ENCODE assay signal across 16 mouse cellular contexts in the genomic region with DNA sequence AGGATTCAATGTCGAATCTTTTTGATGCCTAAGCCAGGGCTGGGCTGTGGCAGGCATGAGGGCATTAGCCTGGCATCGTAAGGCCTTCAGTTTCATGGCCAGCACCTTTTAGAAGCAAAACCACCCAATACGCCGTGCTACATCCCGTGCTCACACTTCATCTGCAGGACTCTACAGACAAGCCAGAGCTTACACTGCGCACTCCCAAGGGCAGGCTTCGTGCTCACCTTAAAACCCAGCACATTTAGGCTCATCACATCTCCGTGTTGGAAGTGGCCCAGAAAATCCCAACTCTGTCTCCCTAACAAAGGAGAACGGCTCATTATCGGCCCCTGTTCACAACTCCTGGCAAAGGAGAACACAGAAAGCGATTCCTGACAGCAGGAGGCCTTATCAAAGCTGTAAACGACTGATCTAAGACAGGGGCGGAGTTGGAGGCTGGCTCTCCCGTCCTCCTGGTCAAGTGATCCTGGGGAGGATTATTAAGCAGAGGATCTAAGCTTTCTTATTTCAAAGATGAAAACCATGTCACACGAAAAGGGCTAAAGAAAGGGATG. TPM values are rescaled to one million over a fixed set of nuclear protein-coding genes. Genes with fewer than 3 reads are reported as not detected.
DNase-seq lines count a peak whose midpoint lies in the region; ATAC-seq lines count a peak whose summit lies in the region.
"Had no signal": no experiment of that assay in that cellular context is flagged by ENCODE, and none has a peak within 500 bp of the region (broad histone marks: within the 10 kb centered on the region; RNA-seq: fewer than 3 reads in every experiment).

No protein-coding gene starts in this region.

- H3K27me3 ChIP-seq in heart, embryonic 10.5 days (ENCODE audit: insufficient read depth, poor library complexity, severe bottlenecking) = peaks cover 14% of the 10 kb centered on the region; the same call in 1 of the 2 replicates
- H3K27me3 ChIP-seq in neural tube, embryonic 13.5 days = no peaks in the 10 kb centered on the region
- H3K27me3 ChIP-seq in midbrain, embryonic 11.5 days (ENCODE audit: control insufficient read depth, insufficient read depth, low read length) = no peaks in the 10 kb centered on the region
- H3K27me3 ChIP-seq: liver, embryonic 13.5 days had no signal

- no peaks in the 10 kb centered on the region for H3K36me3 ChIP-seq in heart, embryonic 10.5 days
- no peaks in the 10 kb centered on the region for H3K36me3 ChIP-seq in neural tube, embryonic 13.5 days
- no peaks in the 10 kb centered on the region for H3K36me3 ChIP-seq in midbrain, embryonic 11.5 days (ENCODE audit: control insufficient read depth, insufficient read depth, low read length)
- H3K36me3 ChIP-seq: liver, embryonic 13.5 days had no signal

- H3K4me2 ChIP-seq in neural tube, embryonic 13.5 days = no peak overlapping the region
- H3K4me2 ChIP-seq in midbrain, embryonic 11.5 days = no peak overlapping the region
- H3K4me2 ChIP-seq: liver, embryonic 13.5 days had no signal

- intact Hi-C loops in heart, postnatal 10 days (cut with DNase I) = no loop called here

- no peak for DNase-seq in heart, embryonic 10.5 days (ENCODE audit: low spot score)
- no peak for DNase-seq in heart, postnatal 10 days
- DNase-seq in neural tube, embryonic 10.5 days (ENCODE audit: extremely low spot score, low spot score) = no peak
- DNase-seq in midbrain, embryonic 11.5 days (ENCODE audit: low spot score, missing footprints) = peak; percentile 76
- DNase-seq in layer of hippocampus, adult 9-10 months (ENCODE audit: low spot score) = no peak
- DNase-seq in cerebellum, postnatal 36 days = no peak
- no peak for DNase-seq in ovary, adult 18-20 months (ENCODE audit: low spot score)
- DNase-seq: cerebellum, adult 9-10 months; left cerebral cortex, postnatal 4 days; liver, embryonic 13.5 days; lung, postnatal 10 days had no signal

- H3K4me3 ChIP-seq in heart, embryonic 10.5 days = peak overlapping the region; percentile 23; the same call in 1 of the 2 replicates
- no peak overlapping the region for H3K4me3 ChIP-seq in neural tube, embryonic 13.5 days
- no peak overlapping the region for H3K4me3 ChIP-seq in midbrain, embryonic 11.5 days (ENCODE audit: low read depth, low read length)
- H3K4me3 ChIP-seq: erythroblast, embryonic 14.5 days; liver, embryonic 13.5 days had no signal

- H3K9me3 ChIP-seq in heart, embryonic 10.5 days = no peaks in the 10 kb centered on the region
- no peaks in the 10 kb centered on the region for H3K9me3 ChIP-seq in neural tube, embryonic 13.5 days
- no peaks in the 10 kb centered on the region for H3K9me3 ChIP-seq in midbrain, embryonic 11.5 days (ENCODE audit: control insufficient read depth, low read length)
- H3K9me3 ChIP-seq: liver, embryonic 13.5 days had no signal

- 0 out of 2 replicates have a peak overlapping the region, but pooled peaks have one; percentile 22 for H3K9ac ChIP-seq in neural tube, embryonic 13.5 days
- no peak overlapping the region for H3K9ac ChIP-seq in midbrain, embryonic 11.5 days (ENCODE audit: low read length)
- H3K9ac ChIP-seq: liver, embryonic 13.5 days had no signal

- 25% methylated on average over 15 of the region's 15 CpGs for WGBS in heart, embryonic 10.5 days
- WGBS in neural tube, embryonic 13.5 days = 36% methylated on average over 15 of the region's 15 CpGs
- 35% methylated on average over 15 of the region's 15 CpGs for WGBS in midbrain, embryonic 11.5 days

- H3K4me1 ChIP-seq in heart, embryonic 10.5 days = 0 out of 2 replicates have a peak, but pooled peaks cover 11% of the 10 kb centered on the region
- peaks cover 4% of the 10 kb centered on the region for H3K4me1 ChIP-seq in neural tube, embryonic 13.5 days (replicated peaks)
- 0 out of 2 replicates have a peak, but pooled peaks cover 2% of the 10 kb centered on the region for H3K4me1 ChIP-seq in midbrain, embryonic 11.5 days (ENCODE audit: control insufficient read depth, insufficient read depth, low read length)

- no peak for ATAC-seq in neural tube, embryonic 13.5 days (ENCODE audit: low read depth)
- no peak for ATAC-seq in midbrain, embryonic 11.5 days (ENCODE audit: low FRiP score)

- no peak overlapping the region for H3K27ac ChIP-seq in heart, embryonic 10.5 days
- H3K27ac ChIP-seq in neural tube, embryonic 13.5 days (replicated peaks) = no peak overlapping the region
- H3K27ac ChIP-seq in midbrain, embryonic 11.5 days (ENCODE audit: low read depth, low read length) = no peak overlapping the region
- H3K27ac ChIP-seq: liver, embryonic 13.5 days had no signal

RNA-seq across cellular contexts. Expression of gene Pdzk1, which starts 0.7 kb away (rescaled TPM):
- polyA plus RNA-seq in heart, embryonic 10.5 days (2016; fragmentation: Nextera tagmentation; extraction: Ambion mirVana) = 0.98 TPM in 1 of 2 replicates, not detected in the other
- under 1 TPM; 0.17 to 0.31 TPM for total RNA-seq in heart, postnatal 10 days (2021)
- polyA plus RNA-seq in neural tube, embryonic 13.5 days (2015; fragmentation: Nextera tagmentation; extraction: Ambion mirVana) = 0.08 TPM in 1 of 2 replicates, not detected in the other
- 0.38 and 0.50 TPM in 2 replicates for polyA plus RNA-seq in midbrain, embryonic 11.5 days (2014; fragmentation: Nextera tagmentation; extraction: Ambion mirVana)
- total RNA-seq: gastrocnemius, adult 8-10 months; left cerebral cortex, postnatal 4 days had no signal
- polyA plus RNA-seq: erythroblast, embryonic 14.5 days had no signal

RNA-seq across cellular contexts. Expression of gene Cd160, which starts 0.8 kb away (rescaled TPM):
- 0.06 TPM in 1 of 2 replicates, not detected in the other for polyA plus RNA-seq in heart, embryonic 10.5 days (2016; fragmentation: Nextera tagmentation; extraction: Ambion mirVana)
- not detected for total RNA-seq in heart, postnatal 10 days (2021)
- polyA plus RNA-seq in neural tube, embryonic 13.5 days (2015; fragmentation: Nextera tagmentation; extraction: Ambion mirVana) = 0.14 and 0.23 TPM in 2 replicates
- polyA plus RNA-seq in midbrain, embryonic 11.5 days (2014; fragmentation: Nextera tagmentation; extraction: Ambion mirVana) = 0.12 TPM in 1 of 2 replicates, not detected in the other
- total RNA-seq: gastrocnemius, adult 8-10 months; layer of hippocampus, postnatal 10 days; left cerebral cortex, postnatal 4 days had no signal
- polyA plus RNA-seq: erythroblast, embryonic 14.5 days; heart, postnatal 0 days had no signal
